Mouse (Mus musculus) limb, embryonic 14.5 days (tissue): Measurements from ENCODE around the gene Rxfp2. TPM values are rescaled to one million over a fixed set of nuclear protein-coding genes. Genes with fewer than 3 reads are reported as not detected.

Experiments used
- ATAC-seq: fragments of 200-750 bp; cut with Nextera tagmentation; 2 replicates; pipeline ENCODE4 v1.8.0; 2017; ENCODE audit warnings: low read depth, moderate number of reproducible peaks, moderate TSS enrichment; ENCODE audit not compliant: low FRiP score
- DNase-seq: peaks from one replicate; pipeline ENCODE4 v3.0.0-alpha.2; 2015; ENCODE audit warnings: low spot score
- H3K27ac ChIP-seq: fragments of 300-500 bp; sonication (generic); replicated peaks from 2 replicates; pipeline ENCODE4 v1.5.1; 2014; ENCODE audit warnings: low read depth, mild to moderate bottlenecking, low read length, moderate library complexity, mixed read lengths
- H3K27me3 ChIP-seq: fragments of 300-500 bp; sonication (generic); 2 replicates; pipeline ENCODE4 v1.6.1; 2014; ENCODE audit warnings: low read length, mixed read lengths; ENCODE audit not compliant: control insufficient read depth, insufficient read depth
- H3K36me3 ChIP-seq: fragments of 300-500 bp; sonication (generic); 2 replicates; pipeline ENCODE4 v1.6.1; 2014; ENCODE audit warnings: mild to moderate bottlenecking, low read length, moderate library complexity, mixed read lengths; ENCODE audit not compliant: control insufficient read depth, insufficient read depth
- H3K4me1 ChIP-seq: fragments of 300-500 bp; sonication (generic); 2 replicates; pipeline ENCODE4 v1.6.1; 2014; ENCODE audit warnings: antibody characterized with exemption, low read length, mixed read lengths; ENCODE audit not compliant: control insufficient read depth, insufficient read depth
- H3K4me2 ChIP-seq: fragments of 300-500 bp; sonication (generic); replicated peaks from 2 replicates; pipeline ENCODE4 v1.6.1; 2014; ENCODE audit warnings: low read depth, mild to moderate bottlenecking, low read length, moderate library complexity; ENCODE audit not compliant: severe bottlenecking
- H3K4me3 ChIP-seq: fragments of 300-500 bp; sonication (generic); replicated peaks from 2 replicates; pipeline ENCODE4 v1.5.1; 2014; ENCODE audit warnings: low read length
- H3K9ac ChIP-seq: fragments of 300-500 bp; sonication (generic); 2 replicates; pipeline ENCODE4 v1.6.1; 2014; ENCODE audit warnings: mild to moderate bottlenecking, low read depth, low read length, moderate library complexity; ENCODE audit not compliant: severe bottlenecking
- H3K9me3 ChIP-seq: fragments of 300-500 bp; sonication (generic); 2 replicates; pipeline ENCODE4 v1.6.1; 2016; ENCODE audit warnings: low read length; ENCODE audit not compliant: control insufficient read depth
- POLR2A ChIP-seq: fragments of 200-500 bp; IDR thresholded peaks from 2 replicates; pipeline ENCODE4 v1.8.0; 2012; ENCODE audit warnings: inconsistent platforms, mild to moderate bottlenecking, moderate library complexity, borderline replicate concordance; ENCODE audit not compliant: insufficient read depth, insufficient read length; ENCODE audit errors: extremely low read depth
- WGBS: fragments of 180-500 bp; shearing (Covaris S2); extraction: QIAGEN DNeasy Blood & Tissue Kit; methylation state at CpG from one replicate; pipeline ENCODE4 v1.1.7; 2014; 5-methylcytosine and 5-hydroxymethylcytosine counted together
- polyA plus RNA-seq, 2 experiments: library from polyadenylated mRNA; depleted of rRNA in 1 of 2; stranded (reverse) in 1 of 2; unstranded in 1 of 2; fragments of >200 nt; fragmentation: Nextera tagmentation in 1 of 2; extraction: Ambion mirVana in 1 of 2; gene quantifications; 2 replicates each; pipeline versions ENCODE4 v1.2.1 to v1.2.3; 2012 to 2014

Rxfp2 gene
- polyA plus RNA-seq, 2 experiments: 0.19 to 2.8 TPM

GRCm38 (mm10) chr5:150036286-150036685 lies 17.8 kb downstream of the Rxfp2 start:
- no peaks in the 10 kb centered on the region for H3K27me3 ChIP-seq
- no peak overlapping the region for H3K4me3 ChIP-seq
- no peak overlapping the region for H3K9ac ChIP-seq
- no peaks in the 10 kb centered on the region for H3K9me3 ChIP-seq
- DNase-seq: no peak
- no peak for TF ChIP-seq POLR2A
- H3K4me2 ChIP-seq: no peak overlapping the region
- 80% methylated on average over 8 of the region's 8 CpGs for WGBS
- H3K36me3 ChIP-seq: no peaks in the 10 kb centered on the region
- ATAC-seq: no peak
- H3K4me1 ChIP-seq: peaks cover 12% of the 10 kb centered on the region; the same call in 1 of the 2 replicates
- H3K27ac ChIP-seq: no peak overlapping the region

GRCm38 (mm10) chr5:150036918-150037317 lies 18.4 kb downstream of the Rxfp2 start:
- ATAC-seq: no peak
- no peak for TF ChIP-seq POLR2A
- Histone ChIP-seq H3K4me2 (no peak overlapping the region), H3K9me3 (no peaks in the 10 kb centered on the region), H3K4me3 (no peak overlapping the region), H3K9ac (no peak overlapping the region), H3K27ac (no peak overlapping the region), H3K4me1 (peaks cover 6% of the 10 kb centered on the region; the same call in 1 of the 2 replicates), H3K36me3 (no peaks in the 10 kb centered on the region), H3K27me3 (no peaks in the 10 kb centered on the region)
- 67% methylated on average over 4 of the region's 4 CpGs for WGBS
- no peak for DNase-seq

- 83% methylated on average over 2 of the region's 2 CpGs for WGBS
- Histone ChIP-seq H3K36me3 (no peaks in the 10 kb centered on the region), H3K4me3 (no peak overlapping the region), H3K9me3 (peaks cover 5% of the 10 kb centered on the region; the same call in 1 of the 2 replicates), H3K4me2 (no peak overlapping the region), H3K27ac (no peak overlapping the region), H3K4me1 (no peaks in the 10 kb centered on the region), H3K9ac (no peak overlapping the region), H3K27me3 (no peaks in the 10 kb centered on the region)
- no peak for DNase-seq
- no peak for TF ChIP-seq POLR2A
- ATAC-seq: no peak
These were observed 26.1 kb downstream of the Rxfp2 start for GRCm38 (mm10) chr5:150044533-150044932.

- Histone ChIP-seq H3K36me3 (no peaks in the 10 kb centered on the region), H3K4me2 (no peak overlapping the region), H3K9me3 (peaks cover 5% of the 10 kb centered on the region; the same call in 1 of the 2 replicates), H3K4me3 (no peak overlapping the region), H3K9ac (no peak overlapping the region), H3K27ac (no peak overlapping the region), H3K4me1 (no peaks in the 10 kb centered on the region), H3K27me3 (no peaks in the 10 kb centered on the region)
- DNase-seq: no peak
- WGBS: 44% methylated on average over 15 of the region's 15 CpGs
- TF ChIP-seq POLR2A: no peak
- ATAC-seq: peak; percentile 19; the same call in 1 of the 2 replicates
These were observed 28.0 kb downstream of the Rxfp2 start for GRCm38 (mm10) chr5:150046438-150046837.

GRCm38 (mm10) chr5:150049946-150050345 lies 31.5 kb downstream of the Rxfp2 start:
- ATAC-seq: no peak
- H3K9ac ChIP-seq: no peak overlapping the region
- H3K27ac ChIP-seq: no peak overlapping the region
- TF ChIP-seq POLR2A: no peak
- H3K9me3 ChIP-seq: no peaks in the 10 kb centered on the region
- H3K36me3 ChIP-seq: no peaks in the 10 kb centered on the region
- no peak for DNase-seq
- no peak overlapping the region for H3K4me3 ChIP-seq
- H3K4me2 ChIP-seq: no peak overlapping the region
- WGBS: 55% methylated on average over 7 of the region's 7 CpGs
- no peaks in the 10 kb centered on the region for H3K27me3 ChIP-seq
- H3K4me1 ChIP-seq: no peaks in the 10 kb centered on the region

- DNase-seq (no peak), ATAC-seq (no peak)
- Histone ChIP-seq H3K36me3 (no peaks in the 10 kb centered on the region), H3K27me3 (no peaks in the 10 kb centered on the region), H3K9ac (no peak overlapping the region), H3K4me3 (no peak overlapping the region), H3K27ac (no peak overlapping the region), H3K4me2 (no peak overlapping the region), H3K4me1 (no peaks in the 10 kb centered on the region), H3K9me3 (no peaks in the 10 kb centered on the region)
- 56% methylated on average over 5 of the region's 5 CpGs for WGBS
- TF ChIP-seq POLR2A: no peak
These were observed 33.4 kb downstream of the Rxfp2 start for GRCm38 (mm10) chr5:150051828-150052227.
